Mouse (Mus musculus): Measurements from ENCODE around the gene Gmip. TPM values are rescaled to one million over a fixed set of nuclear protein-coding genes. Genes with fewer than 3 reads are reported as not detected.

Gene Gmip
- polyA plus RNA-seq (2012; rRNA removed): 36.8 and 58.3 TPM in 2 replicates

GRCm38 (mm10) chr8:69808094-69808863, at the start of gene Gmip:
Gene Gmip (plus strand): TSS chr8:69808679.
- H3K4me1 ChIP-seq (ENCODE audit: control insufficient read depth, insufficient read depth, insufficient read length, low read length): peaks cover 5% of the 10 kb centered on the region; the same call in 1 of the 2 replicates
- H3K36me3 ChIP-seq (ENCODE audit: control insufficient read depth, insufficient read depth, low read length): peaks cover 56% of the 10 kb centered on the region
- WGBS: 4% methylated on average over 28 of the region's 28 CpGs
- TF ChIP-seq POLR2A (IDR thresholded peaks at IDR 0.05; ENCODE audit: low read depth, low read length): peak; percentile 67; the same call in 1 of the 2 replicates
- TF ChIP-seq CTCF (IDR thresholded peaks at IDR 0.05; ENCODE audit: extremely low read depth, insufficient read length, insufficient replicate concordance, low read depth, low read length): no peak
- H3K27ac ChIP-seq (ENCODE audit: insufficient read depth, low read depth, low read length): peak within 1 kb of the TSS; percentile 17
- peak within 1 kb of the TSS; percentile 89 for H3K4me3 ChIP-seq (ENCODE audit: low read depth, low read length)
- H3K27me3 ChIP-seq (ENCODE audit: control insufficient read depth, insufficient read depth, low read length): no peaks in the 10 kb centered on the region

GRCm38 (mm10) chr8:69761814-69762445, 46.5 kb upstream of the Gmip start:
- TF ChIP-seq CTCF (IDR thresholded peaks at IDR 0.05; ENCODE audit: extremely low read depth, insufficient read length, insufficient replicate concordance, low read depth, low read length) (no peak), POLR2A (IDR thresholded peaks at IDR 0.05; ENCODE audit: low read depth, low read length) (no peak)
- Histone ChIP-seq H3K27me3 (ENCODE audit: control insufficient read depth, insufficient read depth, low read length) (no peaks in the 10 kb centered on the region), H3K36me3 (ENCODE audit: control insufficient read depth, insufficient read depth, low read length) (peaks cover 44% of the 10 kb centered on the region), H3K4me3 (ENCODE audit: low read depth, low read length) (no peak overlapping the region), H3K27ac (ENCODE audit: insufficient read depth, low read depth, low read length) (no peak overlapping the region), H3K4me1 (ENCODE audit: control insufficient read depth, insufficient read depth, insufficient read length, low read length) (no peaks in the 10 kb centered on the region)
- WGBS: 93% methylated on average over 4 of the region's 4 CpGs

GRCm38 (mm10) chr8:69771221-69771620, 37.3 kb upstream of the Gmip start:
- H3K4me1 ChIP-seq (ENCODE audit: control insufficient read depth, insufficient read depth, insufficient read length, low read length): no peaks in the 10 kb centered on the region
- no peaks in the 10 kb centered on the region for H3K27me3 ChIP-seq (ENCODE audit: control insufficient read depth, insufficient read depth, low read length)
- TF ChIP-seq CTCF (IDR thresholded peaks at IDR 0.05; ENCODE audit: extremely low read depth, insufficient read length, insufficient replicate concordance, low read depth, low read length) (no peak), POLR2A (IDR thresholded peaks at IDR 0.05; ENCODE audit: low read depth, low read length) (no peak)
- peaks cover 25% of the 10 kb centered on the region for H3K36me3 ChIP-seq (ENCODE audit: control insufficient read depth, insufficient read depth, low read length)
- no peak overlapping the region for H3K27ac ChIP-seq (ENCODE audit: insufficient read depth, low read depth, low read length)
- WGBS: 77% methylated on average over 9 of the region's 9 CpGs
- H3K4me3 ChIP-seq (ENCODE audit: low read depth, low read length): no peak overlapping the region

GRCm38 (mm10) chr8:69772106-69772505, 36.4 kb upstream of the Gmip start:
- peaks cover 17% of the 10 kb centered on the region for H3K36me3 ChIP-seq (ENCODE audit: control insufficient read depth, insufficient read depth, low read length)
- H3K4me1 ChIP-seq (ENCODE audit: control insufficient read depth, insufficient read depth, insufficient read length, low read length): no peaks in the 10 kb centered on the region
- H3K27me3 ChIP-seq (ENCODE audit: control insufficient read depth, insufficient read depth, low read length): no peaks in the 10 kb centered on the region
- TF ChIP-seq POLR2A (IDR thresholded peaks at IDR 0.05; ENCODE audit: low read depth, low read length) (no peak), CTCF (IDR thresholded peaks at IDR 0.05; ENCODE audit: extremely low read depth, insufficient read length, insufficient replicate concordance, low read depth, low read length) (no peak)
- no peak overlapping the region for H3K27ac ChIP-seq (ENCODE audit: insufficient read depth, low read depth, low read length)
- 87% methylated on average over 2 of the region's 2 CpGs for WGBS
- no peak overlapping the region for H3K4me3 ChIP-seq (ENCODE audit: low read depth, low read length)

GRCm38 (mm10) chr8:69774503-69775148, 33.9 kb upstream of the Gmip start, which contains the start of gene Gm20422:
Gene Gm20422 (minus strand): TSS chr8:69774886.
- Histone ChIP-seq H3K27ac (ENCODE audit: insufficient read depth, low read depth, low read length) (peak within 1 kb of the TSS; percentile 97), H3K36me3 (ENCODE audit: control insufficient read depth, insufficient read depth, low read length) (peaks cover 2% of the 10 kb centered on the region; the same call in 1 of the 2 replicates), H3K4me3 (ENCODE audit: low read depth, low read length) (peak within 1 kb of the TSS; percentile 82), H3K4me1 (ENCODE audit: control insufficient read depth, insufficient read depth, insufficient read length, low read length) (no peaks in the 10 kb centered on the region), H3K27me3 (ENCODE audit: control insufficient read depth, insufficient read depth, low read length) (no peaks in the 10 kb centered on the region)
- TF ChIP-seq CTCF (IDR thresholded peaks at IDR 0.05; ENCODE audit: extremely low read depth, insufficient read length, insufficient replicate concordance, low read depth, low read length) (no peak), POLR2A (IDR thresholded peaks at IDR 0.05; ENCODE audit: low read depth, low read length) (peak; percentile 73)
- whole genome bisulfite sequencing: under 1% methylated on average over 41 of the region's 41 CpGs

GRCm38 (mm10) chr8:69775149-69775534, 33.3 kb upstream of the Gmip start:
- peaks cover 1% of the 10 kb centered on the region; the same call in 1 of the 2 replicates for H3K36me3 ChIP-seq (ENCODE audit: control insufficient read depth, insufficient read depth, low read length)
- H3K27me3 ChIP-seq (ENCODE audit: control insufficient read depth, insufficient read depth, low read length): no peaks in the 10 kb centered on the region
- 42% methylated on average over 2 of the region's 2 CpGs for WGBS
- H3K4me3 ChIP-seq (ENCODE audit: low read depth, low read length): no peak overlapping the region
- H3K4me1 ChIP-seq (ENCODE audit: control insufficient read depth, insufficient read depth, insufficient read length, low read length): no peaks in the 10 kb centered on the region
- no peak overlapping the region for H3K27ac ChIP-seq (ENCODE audit: insufficient read depth, low read depth, low read length)
- TF ChIP-seq CTCF (IDR thresholded peaks at IDR 0.05; ENCODE audit: extremely low read depth, insufficient read length, insufficient replicate concordance, low read depth, low read length): no peak
- no peak for TF ChIP-seq POLR2A (IDR thresholded peaks at IDR 0.05; ENCODE audit: low read depth, low read length)

- Histone ChIP-seq H3K27me3 (ENCODE audit: control insufficient read depth, insufficient read depth, low read length) (no peaks in the 10 kb centered on the region), H3K4me1 (ENCODE audit: control insufficient read depth, insufficient read depth, insufficient read length, low read length) (no peaks in the 10 kb centered on the region), H3K27ac (ENCODE audit: insufficient read depth, low read depth, low read length) (no peak overlapping the region), H3K4me3 (ENCODE audit: low read depth, low read length) (no peak overlapping the region), H3K36me3 (ENCODE audit: control insufficient read depth, insufficient read depth, low read length) (no peaks in the 10 kb centered on the region)
- TF ChIP-seq CTCF (IDR thresholded peaks at IDR 0.05; ENCODE audit: extremely low read depth, insufficient read length, insufficient replicate concordance, low read depth, low read length) (no peak), POLR2A (IDR thresholded peaks at IDR 0.05; ENCODE audit: low read depth, low read length) (no peak)
- 65% methylated on average over 9 of the region's 12 CpGs for WGBS
Measured at GRCm38 (mm10) chr8:69777111-69777510, 31.4 kb upstream of the Gmip start.
